Mouse (Mus musculus) spleen, postnatal 4 days (tissue): ENCODE measurements around the gene Rora.

Experiments
- DNase-seq, 2 experiments: peaks; one replicate each; pipeline ENCODE4 v3.0.0; 2022; ENCODE audit warnings: low spot score in 2 of 2

Gene Rora

DNA sequence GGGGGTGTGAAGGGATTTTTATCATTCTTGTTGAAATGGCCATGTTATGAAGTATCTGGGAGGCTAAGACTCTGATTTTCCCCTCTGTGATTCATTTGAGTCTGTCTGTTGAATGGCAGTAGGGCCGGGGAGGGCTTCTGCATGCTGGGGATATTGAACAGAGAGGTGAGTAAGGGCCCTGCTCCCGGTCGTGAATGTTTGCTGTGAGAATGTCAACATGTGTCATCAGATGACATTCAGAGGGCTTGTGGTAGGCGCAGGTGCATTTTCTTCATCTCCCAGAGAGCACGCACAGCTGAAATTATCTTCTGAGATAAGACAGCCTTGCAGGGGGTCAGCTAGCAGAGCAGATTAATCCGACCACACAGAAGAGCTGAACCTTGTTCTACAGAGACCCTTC lies 692.0 kb downstream of the Rora start:
- DNase-seq: no peak

GRCm38 (mm10) chr9:69347796-69348195 lies 694.2 kb downstream of the Rora start:
- DNase-seq: no peak

DNA sequence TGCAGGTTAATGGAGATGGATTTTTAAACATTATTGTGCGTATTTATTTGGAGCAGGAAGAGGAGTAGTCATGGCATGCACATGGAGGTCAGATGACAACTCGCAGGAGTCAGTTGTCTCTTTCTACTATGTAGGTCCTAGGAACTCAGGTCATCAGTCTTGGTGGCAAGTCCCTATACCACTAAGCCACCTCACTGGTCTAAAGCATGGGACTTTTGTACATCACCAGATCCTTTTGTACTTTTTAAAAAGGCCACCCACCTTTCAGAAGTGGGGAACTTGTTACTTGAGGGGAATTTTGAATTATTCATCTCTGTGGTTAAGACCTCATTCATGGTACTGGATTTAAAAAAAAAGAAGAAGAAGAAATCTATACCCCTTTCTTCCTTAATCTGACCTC lies 696.0 kb downstream of the Rora start:
- DNase-seq: no peak

DNA sequence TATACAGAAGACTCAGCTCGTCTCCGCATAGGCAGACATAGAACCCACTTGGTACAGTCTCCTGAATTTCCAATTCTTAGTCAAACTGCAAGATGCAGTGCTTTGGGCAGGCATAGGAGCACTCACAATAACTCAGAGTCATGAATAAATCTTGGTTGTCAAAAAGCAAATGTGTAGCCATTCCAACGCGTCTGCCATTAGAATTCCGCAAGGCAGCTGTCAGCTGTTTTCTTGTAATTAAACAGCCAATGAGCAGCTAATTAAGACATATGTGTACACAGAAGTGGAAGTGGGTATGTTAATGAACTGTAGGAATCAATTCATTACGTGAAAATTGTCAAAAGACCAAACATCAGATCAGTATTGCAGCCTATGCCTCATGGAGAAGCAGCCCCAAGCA lies 700.6 kb downstream of the Rora start:
- DNase-seq: no peak

DNA sequence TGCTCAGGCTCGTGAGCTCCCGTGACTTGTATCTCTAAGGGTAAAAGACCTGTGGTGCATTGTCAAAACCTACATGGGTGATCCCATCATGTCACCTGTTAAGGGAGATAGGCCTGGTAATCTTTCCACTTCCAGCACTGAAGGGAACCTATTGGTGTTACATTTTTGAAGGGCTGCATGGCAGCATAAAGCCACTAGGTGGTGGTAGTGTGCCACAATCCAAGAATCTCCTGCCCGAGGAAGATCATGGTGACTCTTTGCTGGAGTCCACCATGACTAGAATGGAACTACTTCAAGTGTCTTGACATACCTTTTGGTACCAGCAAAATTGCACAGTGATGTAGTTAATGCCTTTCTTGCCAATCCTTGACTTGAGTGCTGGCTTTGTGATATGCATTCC lies 704.2 kb downstream of the Rora start:
- peak; percentile 46 to 69 for DNase-seq

- no peak for DNase-seq
Measured at GRCm38 (mm10) chr9:69358797-69359196, 705.2 kb downstream of the Rora start.

DNA sequence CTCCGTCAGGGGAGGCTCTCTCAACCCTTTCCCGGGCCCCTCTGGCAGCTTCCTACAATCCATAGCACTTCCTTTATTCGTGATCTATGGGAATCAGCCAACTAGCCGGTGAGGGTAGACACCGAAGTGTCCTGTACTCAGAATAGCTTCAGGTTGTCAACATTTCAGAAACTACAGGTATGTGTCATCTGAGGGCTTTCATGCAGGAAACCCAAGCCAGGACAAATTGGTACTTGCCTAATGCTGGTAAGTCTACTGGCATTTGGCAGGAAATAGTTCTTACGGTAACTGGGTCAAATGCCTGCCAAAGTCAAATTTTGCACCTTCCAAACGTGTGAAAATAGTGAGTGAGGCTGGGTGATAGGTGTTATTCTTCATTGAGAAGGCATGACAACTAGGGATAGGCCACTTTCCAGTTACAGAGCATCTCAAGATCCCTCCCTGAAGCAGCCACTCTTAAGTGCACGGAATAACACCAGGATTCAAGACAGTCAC lies 708.4 kb downstream of the Rora start:
- no peak for DNase-seq

DNA sequence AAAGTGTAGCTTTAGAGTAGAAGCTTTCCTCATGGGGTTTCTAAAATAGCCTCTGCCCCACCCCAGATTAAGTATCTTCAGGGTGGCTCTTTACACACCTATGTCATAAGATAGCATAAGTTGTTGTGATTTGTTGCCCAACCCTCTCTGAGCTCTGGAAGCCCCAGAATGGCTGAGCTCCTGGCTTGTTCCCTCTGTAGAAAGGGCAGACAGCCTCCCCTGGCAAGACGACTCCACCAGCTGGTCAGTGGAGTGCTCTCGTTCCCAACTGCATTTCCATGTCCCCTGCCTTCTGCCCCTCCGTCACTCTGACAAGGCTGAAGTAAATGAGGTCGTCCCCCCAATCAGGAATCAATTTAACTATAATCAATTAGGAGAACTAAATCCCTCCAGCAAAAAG lies 709.2 kb downstream of the Rora start:
- DNase-seq: no peak

DNA sequence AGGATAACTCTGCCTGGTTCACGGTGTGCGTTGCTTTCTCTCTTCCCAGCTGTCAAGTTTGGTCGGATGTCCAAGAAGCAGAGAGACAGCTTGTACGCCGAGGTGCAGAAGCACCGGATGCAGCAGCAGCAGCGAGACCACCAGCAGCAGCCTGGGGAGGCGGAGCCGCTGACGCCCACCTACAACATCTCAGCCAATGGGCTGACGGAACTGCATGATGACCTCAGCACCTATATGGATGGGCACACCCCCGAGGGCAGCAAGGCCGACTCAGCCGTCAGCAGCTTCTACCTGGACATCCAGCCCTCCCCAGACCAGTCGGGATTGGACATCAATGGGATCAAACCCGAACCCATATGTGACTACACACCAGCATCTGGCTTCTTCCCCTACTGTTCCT lies 710.5 kb downstream of the Rora start:
- DNase-seq: no peak

DNA sequence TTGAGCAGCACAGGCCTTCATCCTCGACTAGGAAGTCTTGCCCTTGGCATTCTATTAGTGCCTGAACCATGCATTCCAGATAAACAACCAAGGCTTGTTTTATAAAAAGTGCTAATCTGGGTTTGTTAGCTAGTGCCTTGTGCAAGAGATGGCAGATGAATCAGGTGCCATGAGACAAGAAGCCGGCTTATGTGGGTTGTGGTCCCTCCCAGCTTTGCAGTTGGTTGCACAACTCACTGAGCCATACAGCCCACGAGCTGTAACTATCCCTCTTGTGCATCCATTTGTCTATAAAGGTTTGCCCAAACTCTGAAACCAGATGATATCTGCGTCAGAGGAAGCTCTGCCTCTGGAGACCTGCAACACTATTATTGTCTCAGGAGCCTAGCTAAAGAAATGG lies 713.5 kb downstream of the Rora start:
- DNase-seq: no peak

- peak; percentile 51 to 83 for DNase-seq
Measured at GRCm38 (mm10) chr9:69368071-69368470, 714.5 kb downstream of the Rora start.

GRCm38 (mm10) chr9:69371046-69371724 lies 717.6 kb downstream of the Rora start:
- DNase-seq: no peak

DNA sequence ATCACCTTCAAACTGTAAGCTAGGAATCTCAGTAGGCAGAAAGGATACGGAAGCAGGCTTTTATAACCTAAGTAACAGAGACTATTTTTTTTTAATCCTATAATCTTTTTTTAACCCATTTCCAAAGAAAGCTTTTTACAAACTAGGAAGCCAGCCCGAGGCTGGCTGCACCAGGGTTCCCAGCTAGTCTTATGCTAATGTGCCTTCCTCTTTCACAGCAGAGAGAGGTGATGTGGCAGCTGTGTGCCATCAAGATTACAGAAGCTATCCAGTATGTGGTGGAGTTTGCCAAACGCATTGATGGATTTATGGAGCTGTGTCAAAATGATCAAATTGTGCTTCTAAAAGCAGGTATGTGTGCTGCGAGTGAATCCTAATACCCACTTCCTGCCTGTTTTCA lies 719.3 kb downstream of the Rora start:
- DNase-seq: no peak

- DNase-seq: no peak
Measured at GRCm38 (mm10) chr9:69376982-69377653, 723.5 kb downstream of the Rora start.

DNA sequence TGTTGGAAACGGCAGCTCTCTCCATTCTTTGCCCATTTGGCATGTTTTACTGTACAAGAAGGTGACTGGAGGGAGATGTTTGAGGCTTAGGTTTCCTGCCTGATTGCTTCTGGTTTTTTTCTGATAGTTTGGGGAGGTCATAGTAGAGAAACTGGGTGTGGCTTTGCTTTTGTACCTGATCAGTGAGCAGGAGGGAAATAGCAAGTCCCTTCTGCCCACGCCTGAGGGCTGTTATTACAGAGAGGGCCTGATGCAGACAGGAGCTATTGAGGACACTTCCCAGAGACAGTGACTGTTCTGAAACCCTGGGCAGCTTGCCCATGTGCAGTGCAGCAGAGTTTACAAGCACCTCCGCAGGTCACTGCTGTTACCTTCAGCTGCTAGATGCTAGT lies 724.1 kb downstream of the Rora start:
- no peak for DNase-seq

- no peak for DNase-seq
Measured at GRCm38 (mm10) chr9:69380546-69380945, 727.0 kb downstream of the Rora start.

DNA sequence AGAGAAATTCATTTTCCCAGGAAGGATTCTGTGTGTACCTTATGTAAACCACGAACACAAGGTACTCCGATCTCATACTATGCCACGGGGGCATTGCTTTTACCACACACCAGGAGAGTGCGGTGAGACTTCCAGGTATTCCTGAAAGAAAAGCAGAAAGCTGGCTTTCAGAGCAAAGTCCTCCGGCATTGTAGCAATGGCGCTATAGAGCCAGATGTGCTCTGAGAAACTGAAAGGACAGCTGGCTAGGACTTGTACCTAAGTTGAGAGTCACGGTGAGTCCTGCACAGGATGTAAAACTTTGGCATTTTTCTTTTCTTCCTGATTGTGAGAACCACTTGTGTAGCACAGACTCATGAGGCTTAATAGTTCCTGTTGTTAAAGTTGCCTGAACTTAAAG lies 728.2 kb downstream of the Rora start:
- peak in 1 of 2 experiments; percentile 7 for DNase-seq

DNA sequence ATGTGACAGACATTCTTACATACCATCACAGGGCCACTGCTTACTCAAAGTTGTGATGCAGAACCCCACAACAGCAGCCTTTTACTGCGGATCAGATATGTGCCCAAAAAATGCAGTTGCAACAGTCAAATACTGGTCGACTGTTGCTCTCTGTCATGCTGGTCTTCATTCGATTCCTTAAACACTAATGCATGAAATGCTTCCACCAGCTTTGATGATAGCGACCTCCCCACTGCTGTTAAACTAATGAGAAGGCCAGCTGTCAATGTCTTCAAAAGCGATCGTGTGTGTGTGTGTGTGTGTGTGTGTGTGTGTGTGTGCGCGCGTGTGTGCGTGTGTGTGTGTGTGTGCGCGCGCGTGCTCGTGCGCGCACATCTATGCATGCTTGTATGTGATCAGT lies 730.9 kb downstream of the Rora start:
- peak in 1 of 2 experiments; percentile 6 for DNase-seq

GRCm38 (mm10) chr9:69384905-69385304 lies 731.3 kb downstream of the Rora start:
- DNase-seq: peak in 1 of 2 experiments; percentile 9

DNA sequence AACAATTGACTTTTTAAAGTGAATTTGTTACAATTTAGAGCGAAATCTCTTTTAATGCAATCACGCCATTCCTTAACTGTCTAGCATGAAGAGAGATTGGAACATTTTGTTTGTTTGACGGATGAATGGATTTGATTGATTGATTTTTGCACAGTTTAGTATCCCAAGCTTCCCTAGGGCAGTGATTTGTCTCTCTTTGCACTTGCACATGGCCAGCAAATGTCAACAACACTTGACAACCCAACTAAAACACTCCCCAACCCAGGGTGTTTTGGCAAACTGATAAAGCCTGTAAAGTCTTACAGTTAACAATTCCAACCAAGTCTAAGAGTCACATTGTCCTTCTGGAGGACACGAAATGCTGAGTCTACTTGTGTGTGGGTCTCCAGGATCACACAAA lies 733.7 kb downstream of the Rora start:
- no peak for DNase-seq

DNA sequence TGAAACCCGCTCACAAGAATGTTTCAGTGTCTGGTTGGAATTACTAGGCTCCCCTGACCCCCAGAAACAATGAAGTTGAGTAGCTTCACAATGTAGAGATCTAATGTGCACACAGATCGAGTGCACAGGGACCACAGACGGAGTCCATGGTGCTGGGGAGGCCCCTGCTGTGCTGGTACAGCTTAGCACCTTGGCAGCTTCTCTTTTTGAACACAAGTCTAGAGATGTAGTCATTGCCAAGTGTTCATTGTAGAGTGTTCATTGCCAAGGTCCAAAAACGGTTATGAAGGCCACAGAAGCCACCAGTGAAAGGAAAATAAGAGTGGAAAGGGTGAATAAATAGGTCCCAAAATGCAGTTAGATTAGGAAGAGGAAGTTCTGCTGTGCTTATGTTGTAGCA lies 737.0 kb downstream of the Rora start:
- no peak for DNase-seq

GRCm38 (mm10) chr9:69394234-69394633 lies 740.6 kb downstream of the Rora start:
- DNase-seq: peak in 1 of 2 experiments; percentile 48

DNA sequence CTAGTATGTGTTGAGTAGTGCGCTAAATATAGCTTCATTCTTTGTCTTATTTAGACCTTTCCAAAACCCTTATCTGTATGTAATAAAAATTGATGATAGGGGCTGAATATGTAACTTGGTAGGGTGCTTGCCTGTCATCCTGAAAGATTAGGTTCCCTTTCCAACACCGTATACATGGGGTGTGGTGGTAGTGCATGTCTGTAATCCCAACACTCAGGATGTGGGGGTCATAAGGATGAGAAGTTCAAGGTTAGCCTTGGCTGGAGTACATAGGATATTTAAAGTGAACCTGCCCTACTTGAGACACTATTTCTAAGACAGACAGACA lies 743.8 kb downstream of the Rora start:
- no peak for DNase-seq
